Mouse (Mus musculus) stomach, postnatal 0 days (tissue): Measurements from ENCODE around the gene Syk.

Experiments used
- CTCF ChIP-seq: IDR thresholded peaks from 2 replicates; pipeline ENCODE4 v1.5.1; 2016; ENCODE audit warnings: antibody characterized with exemption, low read depth, mild to moderate bottlenecking, moderate library complexity
- EP300 ChIP-seq: optimal IDR thresholded peaks from 2 replicates; pipeline ENCODE3; 2016; ENCODE audit warnings: antibody characterized with exemption

DNA sequence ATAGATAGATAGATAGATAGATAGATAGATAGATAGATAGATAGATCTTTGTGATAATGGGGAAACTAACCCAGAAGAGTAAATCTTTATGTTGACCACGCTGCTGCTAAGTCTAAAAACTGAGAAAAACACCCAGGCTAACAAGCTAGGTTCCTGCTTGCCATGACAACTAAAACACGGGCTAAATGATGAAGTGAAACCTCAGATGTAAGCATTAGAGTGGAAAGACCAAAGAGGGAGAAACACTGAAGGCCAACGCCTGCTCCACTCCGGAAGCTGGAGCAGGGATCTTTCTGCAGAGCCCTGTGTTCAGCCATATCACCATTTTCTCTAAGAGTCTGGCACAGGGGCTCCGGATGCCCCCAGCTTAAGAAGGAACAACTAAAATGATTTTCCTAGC is 49.3 kb upstream of the Syk start:
- TF ChIP-seq CTCF (no peak), EP300 (no peak)
